Mouse (Mus musculus): ENCODE data around the gene A430089I19Rik. TPM values are rescaled to one million over a fixed set of nuclear protein-coding genes. Genes with fewer than 3 reads are reported as not detected.
"Not testable (repeated sequence)": the region's sequence is repeated elsewhere in the genome, so short reads cannot be mapped to it uniquely, and the experiment has no call there.

A430089I19Rik gene
- not detected in 2 replicates for polyA plus RNA-seq (2012; rRNA removed)

GRCm38 (mm10) chr5:94306696-94307095, at the start of gene A430089I19Rik:
A430089I19Rik (minus strand) TSS chr5:94306796.
- H3K36me3 ChIP-seq (ENCODE audit: control insufficient read depth, insufficient read depth, low read length); H3K4me3 ChIP-seq (ENCODE audit: control insufficient read depth, low read depth, low read length); H3K27me3 ChIP-seq (ENCODE audit: control insufficient read depth, insufficient read depth, low read length); H3K27ac ChIP-seq (ENCODE audit: control insufficient read depth, insufficient read depth, low read depth, low read length); H3K4me1 ChIP-seq (ENCODE audit: control insufficient read depth, insufficient read depth, low read length): not testable (repeated sequence)

GRCm38 (mm10) chr5:94339449-94339848, 32.9 kb upstream of the A430089I19Rik start, which contains the start of gene AA792892:
AA792892 (plus strand) TSS chr5:94339749.
- not testable (repeated sequence) for H3K36me3 ChIP-seq (ENCODE audit: control insufficient read depth, insufficient read depth, low read length); H3K4me3 ChIP-seq (ENCODE audit: control insufficient read depth, low read depth, low read length); H3K27ac ChIP-seq (ENCODE audit: control insufficient read depth, insufficient read depth, low read depth, low read length); H3K4me1 ChIP-seq (ENCODE audit: control insufficient read depth, insufficient read depth, low read length); H3K27me3 ChIP-seq (ENCODE audit: control insufficient read depth, insufficient read depth, low read length)

GRCm38 (mm10) chr5:94314135-94314534, 7.5 kb upstream of the A430089I19Rik start, which contains the start of gene Gm6502:
Gm6502 (plus strand) TSS chr5:94314435.
- H3K4me3 ChIP-seq (ENCODE audit: control insufficient read depth, low read depth, low read length), result not testable (repeated sequence)

More at GRCm38 (mm10) chr5:94314135-94314534, 7.5 kb upstream of the A430089I19Rik start, which contains the start of gene Gm6502:
- H3K36me3 ChIP-seq (ENCODE audit: control insufficient read depth, insufficient read depth, low read length); H3K27me3 ChIP-seq (ENCODE audit: control insufficient read depth, insufficient read depth, low read length); H3K27ac ChIP-seq (ENCODE audit: control insufficient read depth, insufficient read depth, low read depth, low read length); H3K4me1 ChIP-seq (ENCODE audit: control insufficient read depth, insufficient read depth, low read length): not testable (repeated sequence)

Other genes starting within 250 kb of the A430089I19Rik start
- gene BC061212, start 236.3 kb downstream of the A430089I19Rik start, polyA plus RNA-seq (2012; rRNA removed), result not detected in 2 replicates
- gene Gm6351, start 230.4 kb downstream of the A430089I19Rik start, polyA plus RNA-seq (2012; rRNA removed), result not detected in 2 replicates
- gene Gm3106, start 88.8 kb downstream of the A430089I19Rik start, polyA plus RNA-seq (2012; rRNA removed), result not detected in 2 replicates
- not detected in 2 replicates for gene Gm6502, start 7.6 kb upstream of the A430089I19Rik start, polyA plus RNA-seq (2012; rRNA removed)
- not detected in 2 replicates for gene AA792892, start 33.0 kb upstream of the A430089I19Rik start, polyA plus RNA-seq (2012; rRNA removed)
- gene Gm7682, start 139.0 kb upstream of the A430089I19Rik start, polyA plus RNA-seq (2012; rRNA removed), result not detected in 2 replicates
- not detected in 2 replicates for gene Gm3139, start 219.5 kb upstream of the A430089I19Rik start, polyA plus RNA-seq (2012; rRNA removed)